Mouse (Mus musculus): ENCODE measurements around the gene Rxfp4. TPM values are rescaled to one million over a fixed set of nuclear protein-coding genes. Genes with fewer than 3 reads are reported as not detected.

The Rxfp4 gene
- total and polyA plus RNA-seq, 2 experiments from 2014 or later = not detected

DNA sequence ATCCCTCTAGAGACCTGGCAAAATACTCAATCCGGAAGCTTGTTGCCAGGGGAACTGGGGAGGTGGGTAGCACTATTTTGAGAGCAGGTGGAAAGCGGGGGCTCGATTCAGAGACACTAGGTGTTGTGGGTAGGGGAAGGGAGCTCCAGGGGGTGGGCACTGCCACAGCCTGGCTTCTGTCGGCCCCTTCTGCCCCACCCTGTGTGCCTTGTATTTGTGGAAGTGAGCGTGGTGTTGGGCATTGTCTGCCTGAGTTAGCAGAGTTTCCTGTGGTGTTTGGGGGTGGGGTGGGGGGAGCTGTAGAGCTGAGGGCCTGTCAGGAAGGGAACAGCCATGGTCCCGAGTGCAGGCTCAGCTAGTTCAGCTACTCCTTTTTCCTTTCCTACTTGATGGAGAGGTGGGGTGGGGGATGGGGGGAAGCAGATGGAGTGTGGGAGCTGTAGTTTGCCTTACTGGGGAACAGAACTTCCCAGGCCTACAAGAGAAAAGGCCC lies 22.0 kb downstream of the Rxfp4 start:
- no peak overlapping the region for H3K9ac ChIP-seq (replicated peaks; ENCODE audit: low read length)
- no peaks in the 10 kb centered on the region for H3K9me3 ChIP-seq (ENCODE audit: low read length)
- ATAC-seq (no peak), DNase-seq (ENCODE audit: low spot score) (no peak)
- no peak overlapping the region for H3K4me2 ChIP-seq (ENCODE audit: low read depth, low read length)
- H3K27ac ChIP-seq = no peak overlapping the region
- WGBS = 39% methylated on average over 6 of the region's 6 CpGs
- no peak for TF ChIP-seq CTCF (IDR thresholded peaks at IDR 0.05; ENCODE audit: low read depth)
- H3K4me3 ChIP-seq (ENCODE audit: low read length) = no peak overlapping the region
- H3K36me3 ChIP-seq (ENCODE audit: insufficient read depth, low read length) = peaks cover 51% of the 10 kb centered on the region
- H3K27me3 ChIP-seq (ENCODE audit: insufficient read depth, low read length) = no peaks in the 10 kb centered on the region
- peaks cover 6% of the 10 kb centered on the region; the same call in 1 of the 2 replicates for H3K4me1 ChIP-seq (ENCODE audit: insufficient read depth, low read length)

DNA sequence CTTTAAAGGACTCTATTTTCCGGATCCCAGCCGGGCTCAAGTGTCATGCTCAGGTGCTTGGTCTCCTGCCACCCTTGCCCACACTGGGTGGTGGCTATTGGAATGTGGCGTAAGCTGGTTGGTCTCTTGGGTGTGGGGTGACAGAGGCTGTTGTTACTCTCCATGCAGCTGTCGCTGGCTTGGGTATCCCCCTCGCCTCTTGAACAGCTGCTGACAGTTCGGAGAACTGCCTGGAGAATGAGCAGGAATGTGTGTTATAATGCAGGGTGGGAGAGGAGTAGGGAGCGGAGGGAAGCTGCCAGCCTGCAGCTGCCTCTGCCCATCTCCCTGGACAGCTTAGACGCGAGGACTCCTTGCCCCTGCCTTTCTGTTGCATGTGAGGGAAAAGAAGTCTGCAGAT lies 22.9 kb downstream of the Rxfp4 start:
- H3K27ac ChIP-seq = no peak overlapping the region
- H3K9me3 ChIP-seq (ENCODE audit: low read length) = no peaks in the 10 kb centered on the region
- no peak overlapping the region for H3K4me3 ChIP-seq (ENCODE audit: low read length)
- TF ChIP-seq CTCF (IDR thresholded peaks at IDR 0.05; ENCODE audit: low read depth) = no peak
- no peak overlapping the region for H3K4me2 ChIP-seq (ENCODE audit: low read depth, low read length)
- no peak overlapping the region for H3K9ac ChIP-seq (replicated peaks; ENCODE audit: low read length)
- no peak for ATAC-seq
- H3K4me1 ChIP-seq (ENCODE audit: insufficient read depth, low read length) = peaks cover 13% of the 10 kb centered on the region
- peaks cover 42% of the 10 kb centered on the region for H3K36me3 ChIP-seq (ENCODE audit: insufficient read depth, low read length)
- WGBS = 60% methylated on average over 9 of the region's 9 CpGs
- no peak for DNase-seq (ENCODE audit: low spot score)
- H3K27me3 ChIP-seq (ENCODE audit: insufficient read depth, low read length) = no peaks in the 10 kb centered on the region

DNA sequence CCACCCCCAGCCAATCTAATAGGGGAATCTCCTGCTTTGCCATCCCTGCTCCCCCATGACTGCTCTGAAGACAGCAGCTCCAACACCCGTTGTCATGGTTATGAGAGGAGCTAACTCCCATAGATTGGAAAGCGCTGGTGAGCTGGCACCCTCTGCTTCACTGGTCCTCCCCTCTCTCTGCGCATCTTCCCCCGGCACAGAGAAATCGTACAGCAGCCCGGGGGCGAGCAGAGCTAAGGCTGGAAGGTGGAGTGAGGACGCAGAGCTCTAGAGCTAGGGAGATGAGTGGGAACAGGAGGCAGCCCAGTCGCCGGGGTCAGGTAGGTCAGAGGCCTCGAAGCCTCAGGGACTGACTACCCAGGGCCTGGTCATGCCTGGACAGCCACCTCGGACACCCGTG lies 23.7 kb downstream of the Rxfp4 start:
- ATAC-seq = no peak
- DNase-seq (ENCODE audit: low spot score) = no peak
- 73% methylated on average over 13 of the region's 13 CpGs for WGBS
- Histone ChIP-seq H3K27me3 (ENCODE audit: insufficient read depth, low read length) (no peaks in the 10 kb centered on the region), H3K9ac (replicated peaks; ENCODE audit: low read length) (no peak overlapping the region), H3K9me3 (ENCODE audit: low read length) (no peaks in the 10 kb centered on the region), H3K4me3 (ENCODE audit: low read length) (no peak overlapping the region), H3K4me2 (ENCODE audit: low read depth, low read length) (no peak overlapping the region), H3K4me1 (ENCODE audit: insufficient read depth, low read length) (peaks cover 21% of the 10 kb centered on the region), H3K36me3 (ENCODE audit: insufficient read depth, low read length) (peaks cover 34% of the 10 kb centered on the region), H3K27ac (no peak overlapping the region)
- TF ChIP-seq CTCF (IDR thresholded peaks at IDR 0.05; ENCODE audit: low read depth) = no peak

DNA sequence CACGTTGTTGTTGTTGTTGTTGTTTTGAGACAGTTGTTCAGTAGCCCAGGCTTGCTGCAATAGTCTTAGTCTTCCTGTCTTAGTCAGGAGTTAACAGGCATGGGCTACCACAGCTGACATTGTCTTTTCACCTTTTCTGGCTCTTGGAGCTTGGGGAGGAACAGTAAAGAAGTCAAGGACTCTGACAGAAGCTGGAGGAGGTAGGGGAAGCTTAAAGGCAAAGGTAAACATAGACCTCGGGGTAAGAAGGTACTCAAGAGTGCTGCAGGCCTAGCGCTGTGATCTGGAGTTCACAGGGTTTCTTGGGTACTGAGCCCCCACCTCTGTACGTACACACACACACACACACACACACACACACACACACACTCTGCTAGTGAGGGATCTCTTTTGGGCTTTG lies 24.2 kb downstream of the Rxfp4 start:
- no peak overlapping the region for H3K9ac ChIP-seq (replicated peaks; ENCODE audit: low read length)
- no peaks in the 10 kb centered on the region for H3K27me3 ChIP-seq (ENCODE audit: insufficient read depth, low read length)
- TF ChIP-seq CTCF (IDR thresholded peaks at IDR 0.05; ENCODE audit: low read depth) = no peak
- H3K36me3 ChIP-seq (ENCODE audit: insufficient read depth, low read length) = peaks cover 30% of the 10 kb centered on the region
- no peak overlapping the region for H3K27ac ChIP-seq
- 66% methylated on average over 4 of the region's 4 CpGs for WGBS
- no peak overlapping the region for H3K4me3 ChIP-seq (ENCODE audit: low read length)
- no peak for DNase-seq (ENCODE audit: low spot score)
- no peak overlapping the region for H3K4me2 ChIP-seq (ENCODE audit: low read depth, low read length)
- ATAC-seq = no peak
- peaks cover 22% of the 10 kb centered on the region for H3K4me1 ChIP-seq (ENCODE audit: insufficient read depth, low read length)
- H3K9me3 ChIP-seq (ENCODE audit: low read length) = no peaks in the 10 kb centered on the region

DNA sequence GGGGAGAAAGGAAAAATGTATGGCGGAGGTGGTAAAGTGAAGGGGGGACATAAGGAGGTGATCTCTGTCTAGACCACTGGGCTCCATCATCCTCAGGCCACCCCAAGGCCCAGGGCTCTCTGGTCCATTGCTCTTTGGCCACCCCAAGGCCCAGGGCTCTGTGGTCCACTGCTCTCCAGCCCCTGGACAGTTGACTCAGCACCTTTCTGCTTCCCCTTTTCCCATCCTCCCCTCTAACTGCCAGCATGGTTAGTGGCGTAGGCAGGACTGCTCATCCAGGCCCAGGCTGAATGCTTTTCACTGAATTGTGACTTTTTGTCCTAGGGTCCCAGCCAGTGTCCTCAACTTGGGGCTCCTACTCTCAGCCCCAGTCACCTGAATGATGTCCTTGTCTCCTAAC lies 25.4 kb downstream of the Rxfp4 start:
- Histone ChIP-seq H3K36me3 (ENCODE audit: insufficient read depth, low read length) (peaks cover 17% of the 10 kb centered on the region), H3K9me3 (ENCODE audit: low read length) (no peaks in the 10 kb centered on the region), H3K27me3 (ENCODE audit: insufficient read depth, low read length) (no peaks in the 10 kb centered on the region), H3K4me1 (ENCODE audit: insufficient read depth, low read length) (peaks cover 22% of the 10 kb centered on the region), H3K27ac (no peak overlapping the region), H3K4me2 (ENCODE audit: low read depth, low read length) (no peak overlapping the region), H3K4me3 (ENCODE audit: low read length) (no peak overlapping the region), H3K9ac (replicated peaks; ENCODE audit: low read length) (no peak overlapping the region)
- DNase-seq (ENCODE audit: low spot score) = no peak
- ATAC-seq = no peak
- 86% methylated on average over 2 of the region's 2 CpGs for WGBS
- TF ChIP-seq CTCF (IDR thresholded peaks at IDR 0.05; ENCODE audit: low read depth) = no peak

DNA sequence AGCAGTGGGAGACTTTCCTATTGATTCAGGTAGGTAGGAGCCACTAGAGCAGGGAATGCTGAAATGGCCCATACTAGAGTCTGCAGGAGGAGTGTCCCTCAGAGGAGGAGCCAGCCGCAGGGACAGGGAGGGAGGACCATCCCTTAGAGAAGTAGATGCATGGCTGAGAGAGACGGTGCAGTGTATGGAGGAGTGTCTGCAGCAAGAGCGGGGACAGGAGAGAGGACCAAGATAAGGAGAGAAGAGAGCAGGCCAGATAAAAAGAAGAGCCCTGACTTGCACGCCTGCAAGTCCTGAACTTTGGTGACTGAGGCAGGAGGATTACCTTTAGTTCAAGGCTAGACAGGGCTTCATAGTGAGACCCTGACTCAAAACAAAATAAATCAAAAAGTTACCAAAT lies 25.8 kb downstream of the Rxfp4 start:
- Histone ChIP-seq H3K27ac (no peak overlapping the region), H3K9me3 (ENCODE audit: low read length) (no peaks in the 10 kb centered on the region), H3K9ac (replicated peaks; ENCODE audit: low read length) (no peak overlapping the region), H3K36me3 (ENCODE audit: insufficient read depth, low read length) (peaks cover 14% of the 10 kb centered on the region), H3K27me3 (ENCODE audit: insufficient read depth, low read length) (no peaks in the 10 kb centered on the region), H3K4me2 (ENCODE audit: low read depth, low read length) (no peak overlapping the region), H3K4me1 (ENCODE audit: insufficient read depth, low read length) (peaks cover 22% of the 10 kb centered on the region), H3K4me3 (ENCODE audit: low read length) (no peak overlapping the region)
- no peak for TF ChIP-seq CTCF (IDR thresholded peaks at IDR 0.05; ENCODE audit: low read depth)
- no peak for ATAC-seq
- no peak for DNase-seq (ENCODE audit: low spot score)
- WGBS = 68% methylated on average over 4 of the region's 4 CpGs

DNA sequence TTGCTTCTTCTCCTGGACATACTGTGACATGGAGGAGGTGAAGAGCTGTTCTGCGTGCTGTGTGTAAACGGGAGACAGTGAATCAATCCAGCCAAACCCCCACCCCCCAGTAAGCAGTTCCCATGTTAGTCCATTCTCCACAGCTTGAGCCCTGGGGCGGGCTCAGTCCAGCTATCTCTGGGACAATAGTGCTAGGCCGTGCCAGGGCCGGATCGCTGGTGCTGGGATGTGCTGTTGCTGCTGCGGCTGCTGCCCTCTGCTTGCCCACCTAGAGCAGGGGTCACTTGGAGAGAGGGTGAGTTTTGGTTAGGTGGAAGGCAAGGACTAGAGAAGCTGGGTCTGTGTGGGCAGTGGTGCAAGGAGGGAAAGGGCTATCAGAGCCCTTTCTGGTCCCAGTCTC lies 26.6 kb downstream of the Rxfp4 start:
- DNase-seq (ENCODE audit: low spot score) (no peak), ATAC-seq (no peak)
- H3K4me2 ChIP-seq (ENCODE audit: low read depth, low read length) = no peak overlapping the region; the same call in 1 of the 2 replicates
- TF ChIP-seq CTCF (IDR thresholded peaks at IDR 0.05; ENCODE audit: low read depth) = no peak
- no peak overlapping the region; the same call in 1 of the 2 replicates for H3K9ac ChIP-seq (replicated peaks; ENCODE audit: low read length)
- H3K27ac ChIP-seq = peak overlapping the region; percentile 91; the same call in 1 of the 2 replicates
- peaks cover 22% of the 10 kb centered on the region for H3K4me1 ChIP-seq (ENCODE audit: insufficient read depth, low read length)
- no peaks in the 10 kb centered on the region for H3K27me3 ChIP-seq (ENCODE audit: insufficient read depth, low read length)
- WGBS = 50% methylated on average over 7 of the region's 7 CpGs
- H3K4me3 ChIP-seq (ENCODE audit: low read length) = no peak overlapping the region
- H3K36me3 ChIP-seq (ENCODE audit: insufficient read depth, low read length) = peaks cover 14% of the 10 kb centered on the region
- H3K9me3 ChIP-seq (ENCODE audit: low read length) = no peaks in the 10 kb centered on the region
